Mouse (Mus musculus): ENCODE data around the gene Slc12a3. TPM values are rescaled to one million over a fixed set of nuclear protein-coding genes. Genes with fewer than 3 reads are reported as not detected.
"Not testable (repeated sequence)": the region's sequence is repeated elsewhere in the genome, so short reads cannot be mapped to it uniquely, and the experiment has no call there.

Slc12a3 gene
- polyA plus RNA-seq, 1 experiment from 2014 or later: not detected

DNA sequence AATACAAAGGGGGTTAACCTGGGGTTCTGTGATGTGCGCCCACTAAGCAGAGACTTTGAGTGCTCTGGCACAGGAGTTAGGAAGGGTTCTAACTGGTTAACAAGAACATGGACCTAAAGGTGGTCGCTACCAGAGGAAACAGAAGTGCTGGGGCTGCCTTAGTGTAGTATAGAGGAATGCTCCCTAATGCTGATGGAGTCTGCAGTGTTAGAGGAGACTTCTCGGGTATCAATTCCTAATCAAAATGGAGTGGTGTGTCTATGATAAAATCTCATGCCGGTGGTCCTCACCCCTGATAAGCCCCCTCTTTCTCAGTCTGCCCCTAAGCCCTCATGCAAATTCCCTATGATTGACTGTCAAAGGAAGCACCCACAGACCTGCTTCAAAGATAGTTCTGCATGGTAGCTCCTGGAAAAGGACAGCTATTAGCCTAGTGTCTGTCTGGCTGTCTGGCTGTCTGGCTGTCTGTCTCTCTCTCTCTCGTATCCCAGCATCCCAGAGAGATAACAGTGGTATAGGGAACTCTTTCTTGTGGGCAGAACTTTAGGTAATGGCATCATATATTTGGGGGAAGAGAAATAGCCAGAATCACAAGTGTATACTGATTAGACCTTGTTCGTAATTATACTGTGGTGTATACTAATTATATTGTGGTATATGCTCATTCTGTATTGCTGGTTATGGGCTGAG is 67.0 kb downstream of the Slc12a3 start:
- H3K36me3 ChIP-seq: peaks cover 49% of the 10 kb centered on the region

DNA sequence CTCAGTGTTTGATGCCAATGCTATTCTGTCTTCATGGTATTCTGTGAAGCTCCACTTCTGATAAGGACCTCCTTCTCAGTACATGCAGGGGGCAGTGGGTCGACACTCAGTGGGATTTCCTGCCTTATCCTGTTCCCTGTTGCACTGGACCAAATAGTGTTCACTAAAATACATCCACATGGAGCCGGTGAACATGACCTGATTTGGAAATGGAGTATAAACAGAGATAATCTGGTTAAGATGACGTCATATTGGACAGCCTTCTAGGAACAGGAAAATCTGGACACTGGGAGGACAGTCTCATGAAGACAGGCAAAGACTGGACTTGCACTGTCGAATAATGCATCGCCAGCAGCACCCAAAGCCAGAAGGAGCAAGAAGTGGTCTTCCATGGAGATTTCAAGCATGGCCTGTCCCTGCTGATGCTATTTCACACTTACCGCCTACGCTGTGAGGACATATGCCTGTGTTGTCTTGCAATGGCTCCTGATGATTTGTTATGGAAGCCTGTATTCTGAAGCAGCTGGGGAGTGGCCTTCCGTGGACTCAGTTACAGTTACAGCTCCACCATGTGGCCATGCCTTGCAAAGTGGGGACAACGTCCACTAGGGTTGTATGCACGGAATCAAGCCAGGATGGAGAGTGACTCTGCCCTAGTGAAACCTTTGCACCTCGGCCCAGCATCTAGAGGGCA is 68.1 kb downstream of the Slc12a3 start:
- Histone ChIP-seq H3K27me3 (no peaks in the 10 kb centered on the region), H3K9ac (no peak overlapping the region), H3K36me3 (peaks cover 37% of the 10 kb centered on the region), H3K4me2 (replicated peaks) (no peak overlapping the region), H3K4me3 (no peak overlapping the region), H3K9me3 (replicated peaks) (no peaks in the 10 kb centered on the region), H3K4me1 (no peaks in the 10 kb centered on the region), H3K27ac (no peak overlapping the region)
- WGBS: 66% methylated on average over 11 of the region's 11 CpGs
- no peak for ATAC-seq (ENCODE audit: low FRiP score)

More for the DNA sequence above, 67.0 kb downstream of the Slc12a3 start:
- no peak for ATAC-seq (ENCODE audit: low FRiP score)
- Histone ChIP-seq H3K4me3 (no peak overlapping the region), H3K27ac (no peak overlapping the region), H3K27me3 (no peaks in the 10 kb centered on the region), H3K9ac (no peak overlapping the region), H3K9me3 (replicated peaks) (no peaks in the 10 kb centered on the region), H3K4me1 (no peaks in the 10 kb centered on the region), H3K4me2 (replicated peaks) (no peak overlapping the region)
- 90% methylated on average over 6 of the region's 6 CpGs for WGBS

DNA sequence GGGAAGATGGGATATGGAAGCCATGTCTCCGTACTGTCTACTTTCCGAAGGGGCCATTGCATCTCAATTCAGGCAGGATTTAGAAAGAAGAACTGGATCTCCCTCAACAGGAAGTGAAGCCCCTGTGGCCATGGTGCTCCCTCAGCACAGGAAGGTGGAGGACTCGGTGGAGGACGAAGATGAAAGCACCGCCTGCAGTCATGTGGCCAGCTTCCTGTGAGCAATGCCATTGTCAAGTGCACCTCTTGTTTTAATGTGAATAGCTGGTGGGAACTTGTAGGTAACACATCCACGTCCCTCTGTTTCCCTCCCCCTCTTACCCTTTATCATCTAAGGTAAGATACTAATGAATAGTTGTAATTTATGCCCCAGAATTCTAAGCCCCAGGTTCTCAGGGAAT is 69.6 kb downstream of the Slc12a3 start:
- H3K9me3 ChIP-seq (replicated peaks): no peaks in the 10 kb centered on the region
- no peak for ATAC-seq (ENCODE audit: low FRiP score)
- H3K9ac ChIP-seq: no peak overlapping the region
- H3K4me1 ChIP-seq: no peaks in the 10 kb centered on the region
- H3K27me3 ChIP-seq: no peaks in the 10 kb centered on the region
- H3K4me3 ChIP-seq: no peak overlapping the region
- H3K36me3 ChIP-seq: peaks cover 25% of the 10 kb centered on the region
- H3K4me2 ChIP-seq (replicated peaks): no peak overlapping the region
- no peak overlapping the region for H3K27ac ChIP-seq
- WGBS: 83% methylated on average over 6 of the region's 6 CpGs

DNA sequence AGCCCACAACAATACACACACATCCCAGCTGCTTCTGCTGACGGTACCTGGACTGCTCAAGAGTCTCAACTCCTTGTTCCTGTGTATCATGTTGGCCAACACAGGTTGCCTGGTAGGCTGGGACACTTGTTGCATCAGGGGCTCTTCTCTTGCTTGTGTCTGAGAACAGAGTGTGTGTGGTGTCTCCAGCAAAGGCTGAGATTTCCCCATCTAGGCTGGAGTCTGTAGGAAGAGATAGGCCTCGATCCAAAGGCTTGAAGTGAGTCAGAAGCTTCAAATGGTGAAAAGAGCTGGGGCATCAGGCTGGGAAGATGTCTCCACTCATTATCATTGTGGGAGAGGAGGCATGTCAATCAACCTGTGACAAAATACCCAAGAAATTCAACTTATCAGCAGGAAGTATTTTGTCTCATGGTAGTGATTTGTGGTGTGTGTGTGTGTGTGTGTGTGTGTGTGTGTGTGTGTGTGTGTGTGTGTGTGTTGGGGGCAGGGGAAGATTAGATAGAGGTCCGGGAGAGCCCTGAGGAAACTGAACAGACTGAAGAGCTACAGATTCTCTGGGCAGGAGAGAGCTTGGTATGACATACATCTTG is 70.5 kb downstream of the Slc12a3 start:
- H3K27ac ChIP-seq: no peak overlapping the region
- no peaks in the 10 kb centered on the region for H3K9me3 ChIP-seq (replicated peaks)
- H3K4me1 ChIP-seq: no peaks in the 10 kb centered on the region
- H3K27me3 ChIP-seq: no peaks in the 10 kb centered on the region
- ATAC-seq (ENCODE audit: low FRiP score): no peak
- H3K4me2 ChIP-seq (replicated peaks): no peak overlapping the region
- H3K4me3 ChIP-seq: no peak overlapping the region
- H3K36me3 ChIP-seq: peaks cover 18% of the 10 kb centered on the region
- 88% methylated on average over 3 of the region's 3 CpGs for whole genome bisulfite sequencing
- no peak overlapping the region for H3K9ac ChIP-seq

DNA sequence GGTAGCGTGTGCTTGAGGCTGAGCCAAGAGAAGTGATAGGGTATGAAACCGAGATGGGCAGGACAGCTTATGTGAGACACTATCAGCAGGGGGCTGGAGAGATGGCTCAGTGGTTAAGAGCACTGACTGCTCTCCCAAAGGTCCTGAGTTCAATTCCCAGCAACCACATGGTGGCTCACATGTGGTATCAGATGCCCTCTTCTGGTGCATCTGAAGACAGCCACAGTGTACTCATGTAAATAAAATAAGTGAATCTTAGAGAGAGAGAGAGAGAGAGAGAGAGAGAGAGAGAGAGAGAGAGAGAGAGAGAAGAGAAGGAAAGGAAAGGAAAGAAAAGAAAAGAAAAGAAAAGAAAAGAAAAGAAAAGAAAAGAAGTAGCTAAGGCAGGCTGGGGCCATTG is 71.0 kb downstream of the Slc12a3 start:
- 79% methylated on average over 2 of the region's 2 CpGs for WGBS
- not testable (repeated sequence) for H3K4me2 ChIP-seq (replicated peaks); H3K27ac ChIP-seq; H3K4me3 ChIP-seq; H3K27me3 ChIP-seq; H3K4me1 ChIP-seq; ATAC-seq (ENCODE audit: low FRiP score); H3K9ac ChIP-seq; H3K9me3 ChIP-seq (replicated peaks)
- peaks cover 13% of the 10 kb centered on the region for H3K36me3 ChIP-seq

DNA sequence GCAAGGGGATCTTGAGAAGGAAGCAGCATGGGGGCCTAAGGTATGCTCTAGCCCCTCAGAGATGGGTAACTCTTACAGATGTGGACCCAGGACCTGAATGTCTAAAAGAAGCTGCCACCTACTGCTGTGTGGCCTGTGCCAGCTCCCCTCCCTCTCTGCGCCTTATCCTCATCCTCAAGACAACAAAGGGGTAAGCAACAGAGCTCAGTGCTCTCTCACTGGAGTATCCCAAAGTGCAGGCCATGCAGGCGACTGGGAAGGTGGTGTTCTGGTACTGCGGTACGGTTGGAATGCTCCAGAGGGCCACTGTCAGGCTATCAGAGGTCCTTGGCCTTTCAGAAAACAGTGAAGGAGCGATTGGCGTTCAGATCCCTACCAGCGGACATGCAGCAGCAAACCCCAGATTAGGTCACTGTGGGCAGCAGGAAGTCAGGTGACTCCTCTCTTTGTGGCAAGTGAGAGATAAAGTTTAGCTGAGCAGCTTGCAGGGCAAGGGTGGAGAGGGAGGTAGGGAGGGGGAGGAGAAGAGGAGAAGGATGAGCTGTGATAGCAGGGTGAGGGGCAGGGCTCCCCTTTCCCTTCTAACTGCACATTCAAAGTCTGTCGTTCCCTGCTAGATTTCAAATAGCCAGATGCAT is 79.6 kb downstream of the Slc12a3 start:
- no peaks in the 10 kb centered on the region for H3K36me3 ChIP-seq
- H3K9ac ChIP-seq: no peak overlapping the region
- H3K4me1 ChIP-seq: no peaks in the 10 kb centered on the region
- H3K4me2 ChIP-seq (replicated peaks): no peak overlapping the region
- WGBS: 68% methylated on average over 8 of the region's 8 CpGs
- ATAC-seq (ENCODE audit: low FRiP score): no peak
- H3K27me3 ChIP-seq: no peaks in the 10 kb centered on the region; the same call in 1 of the 2 replicates
- no peak overlapping the region for H3K27ac ChIP-seq
- H3K4me3 ChIP-seq: no peak overlapping the region
- no peaks in the 10 kb centered on the region for H3K9me3 ChIP-seq (replicated peaks)

DNA sequence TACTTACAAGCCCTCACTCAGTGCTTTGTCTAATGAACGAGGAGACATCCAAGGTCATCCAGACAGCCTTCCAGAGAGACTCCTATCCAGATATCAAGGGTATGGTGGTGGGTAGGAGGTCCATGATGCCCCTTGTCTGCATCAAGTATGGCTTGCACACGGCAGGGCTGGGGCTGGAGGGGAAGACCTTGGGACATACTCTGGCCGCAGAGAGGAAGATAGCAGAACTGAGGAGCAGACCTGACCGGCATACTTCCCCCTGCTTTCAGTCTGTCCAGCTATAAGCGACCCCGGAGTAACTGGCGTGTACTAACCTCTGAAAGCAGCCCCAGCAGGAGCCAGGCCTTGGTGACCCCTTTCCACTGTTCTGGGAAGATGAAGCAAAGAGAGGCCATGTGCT is 80.5 kb downstream of the Slc12a3 start:
- Histone ChIP-seq H3K4me1 (no peaks in the 10 kb centered on the region), H3K9ac (no peak overlapping the region), H3K27ac (no peak overlapping the region), H3K9me3 (replicated peaks) (no peaks in the 10 kb centered on the region), H3K27me3 (no peaks in the 10 kb centered on the region; the same call in 1 of the 2 replicates), H3K36me3 (no peaks in the 10 kb centered on the region), H3K4me2 (replicated peaks) (no peak overlapping the region), H3K4me3 (no peak overlapping the region)
- 82% methylated on average over 7 of the region's 7 CpGs for WGBS
- ATAC-seq (ENCODE audit: low FRiP score): no peak

DNA sequence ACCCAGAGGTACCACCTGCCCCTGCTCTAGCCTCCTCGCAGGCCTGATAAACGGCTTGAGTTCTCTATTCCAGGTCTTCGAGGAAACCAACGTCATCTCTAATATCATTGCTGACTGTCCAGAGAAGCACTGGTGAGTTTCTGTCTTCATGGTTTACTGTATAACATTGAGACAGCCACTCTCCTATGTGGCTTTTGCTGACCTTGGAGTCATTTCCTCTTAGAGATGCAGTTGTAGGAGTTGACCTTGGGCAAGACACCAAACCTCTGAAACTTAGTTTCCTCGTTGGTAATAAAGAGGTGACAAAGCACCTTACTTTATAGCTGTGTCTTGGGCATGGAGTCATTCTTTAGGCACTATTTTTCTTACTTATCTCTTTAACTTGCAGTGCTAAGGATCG is 83.5 kb downstream of the Slc12a3 start:
- no peak for ATAC-seq (ENCODE audit: low FRiP score)
- no peaks in the 10 kb centered on the region; the same call in 1 of the 2 replicates for H3K27me3 ChIP-seq
- 88% methylated on average over 6 of the region's 6 CpGs for WGBS

DNA sequence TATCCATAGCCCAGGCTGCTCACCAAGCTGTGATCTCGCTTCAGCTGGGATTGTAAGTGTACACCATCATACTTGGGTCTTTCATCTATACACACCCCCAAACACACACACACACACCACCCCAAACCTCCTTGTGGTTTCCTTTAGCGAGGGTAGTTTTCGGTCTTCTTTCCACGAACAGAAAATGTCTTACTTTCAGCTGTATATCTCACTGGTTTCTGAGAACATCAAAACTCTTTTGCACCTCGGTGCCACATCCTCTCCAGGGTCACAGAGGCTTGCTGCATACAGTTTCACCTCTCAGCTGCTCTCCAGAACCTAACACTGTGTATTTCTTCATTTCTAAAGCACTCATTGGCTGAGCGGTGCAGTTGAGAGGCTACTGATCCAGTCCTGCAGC is 84.5 kb downstream of the Slc12a3 start:
- no peaks in the 10 kb centered on the region for H3K36me3 ChIP-seq
- WGBS: 90% methylated on average over 6 of the region's 6 CpGs

More for the DNA sequence above, 83.5 kb downstream of the Slc12a3 start:
- no peak overlapping the region for H3K4me2 ChIP-seq (replicated peaks)
- H3K9me3 ChIP-seq (replicated peaks): no peaks in the 10 kb centered on the region
- H3K36me3 ChIP-seq: no peaks in the 10 kb centered on the region
- H3K27ac ChIP-seq: no peak overlapping the region
- no peak overlapping the region for H3K9ac ChIP-seq
- no peak overlapping the region for H3K4me3 ChIP-seq
- H3K4me1 ChIP-seq: no peaks in the 10 kb centered on the region

DNA sequence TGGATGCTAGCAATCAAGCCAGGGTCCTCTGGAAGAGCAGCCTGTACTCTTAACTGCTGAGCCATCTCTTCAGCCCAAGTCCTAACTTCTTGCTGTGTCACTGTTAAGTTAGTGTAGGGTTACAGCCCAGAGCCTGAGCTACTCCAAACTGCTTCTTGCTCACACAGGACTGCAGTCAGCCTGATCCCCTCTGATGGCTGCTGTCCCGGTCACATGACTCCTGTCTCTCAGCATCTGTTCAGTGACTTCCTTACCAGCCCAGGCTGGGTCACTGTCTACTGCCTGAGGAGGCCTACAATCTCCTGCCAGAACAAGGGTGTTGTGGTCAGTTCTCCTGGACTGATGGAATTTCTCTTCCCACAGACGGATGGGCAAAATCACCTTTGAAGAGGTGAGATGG is 86.2 kb downstream of the Slc12a3 start:
- H3K36me3 ChIP-seq: no peaks in the 10 kb centered on the region
- no peaks in the 10 kb centered on the region for H3K27me3 ChIP-seq
- WGBS: 85% methylated on average over 2 of the region's 2 CpGs
- no peak overlapping the region for H3K9ac ChIP-seq
- H3K4me1 ChIP-seq: no peaks in the 10 kb centered on the region
- no peak overlapping the region for H3K4me2 ChIP-seq (replicated peaks)
- H3K27ac ChIP-seq: no peak overlapping the region
- no peak for ATAC-seq (ENCODE audit: low FRiP score)
- no peak overlapping the region for H3K4me3 ChIP-seq
- H3K9me3 ChIP-seq (replicated peaks): no peaks in the 10 kb centered on the region

More for the DNA sequence above, 84.5 kb downstream of the Slc12a3 start:
- Histone ChIP-seq H3K9me3 (replicated peaks) (no peaks in the 10 kb centered on the region), H3K27me3 (no peaks in the 10 kb centered on the region; the same call in 1 of the 2 replicates), H3K4me3 (no peak overlapping the region), H3K27ac (no peak overlapping the region), H3K9ac (no peak overlapping the region), H3K4me2 (replicated peaks) (no peak overlapping the region), H3K4me1 (no peaks in the 10 kb centered on the region)
- no peak for ATAC-seq (ENCODE audit: low FRiP score)

Measured in hindbrain, embryonic 12.5 days (tissue).